In the genomic region with DNA sequence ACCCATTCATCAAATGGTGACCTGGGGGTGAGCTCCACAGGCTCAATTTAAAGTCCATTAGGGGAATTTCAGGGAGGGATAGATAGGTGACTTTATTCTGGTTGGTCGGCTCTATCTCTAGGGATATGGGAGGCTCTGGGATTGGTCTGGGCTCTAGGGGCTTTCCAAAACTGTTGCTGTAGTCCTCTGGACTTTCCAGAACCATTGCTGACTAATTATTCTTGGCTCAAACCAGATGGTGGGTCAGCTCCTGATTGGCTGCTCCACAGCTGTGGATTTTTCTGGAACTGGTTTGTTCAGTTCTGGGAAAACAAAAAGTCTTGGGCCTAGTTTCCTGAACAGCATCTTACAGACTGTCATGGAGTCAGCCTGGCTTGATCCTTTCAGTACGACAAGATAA, we compare ENCODE assay signal across 22 mouse cellular contexts.
"Had no signal": no experiment of that assay in that cellular context is flagged by ENCODE, and none has a peak within 500 bp of the region (broad histone marks: within the 10 kb centered on the region; RNA-seq: fewer than 3 reads in every experiment).

No protein-coding gene starts in this region.

- ATAC-seq: liver, postnatal 0 days; lung, postnatal 0 days; midbrain, embryonic 15.5 days had no signal

- H3K4me2 ChIP-seq: limb, embryonic 12.5 days; limb, embryonic 15.5 days; liver, embryonic 11.5 days; lung, embryonic 14.5 days; midbrain, embryonic 12.5 days; midbrain, embryonic 15.5 days; neural tube, embryonic 12.5 days; neural tube, embryonic 15.5 days had no signal

- H3K4me1 ChIP-seq: limb, embryonic 12.5 days; limb, embryonic 15.5 days; midbrain, embryonic 12.5 days; midbrain, embryonic 15.5 days; neural tube, embryonic 12.5 days; neural tube, embryonic 15.5 days had no signal

- H3K9ac ChIP-seq: limb, embryonic 12.5 days; limb, embryonic 15.5 days; liver, embryonic 14.5 days; liver, postnatal 0 days; lung, embryonic 14.5 days; midbrain, embryonic 12.5 days; midbrain, embryonic 15.5 days; neural tube, embryonic 12.5 days; neural tube, embryonic 15.5 days had no signal

- H3K27ac ChIP-seq: kidney, postnatal 0 days; left cerebral cortex, adult 2 months; limb, embryonic 12.5 days; limb, embryonic 15.5 days; liver, embryonic 14.5 days; macrophage; midbrain, embryonic 12.5 days; midbrain, embryonic 15.5 days; neural tube, embryonic 12.5 days; neural tube, embryonic 15.5 days; stomach, postnatal 0 days had no signal

- DNase-seq: kidney, postnatal 25 days; layer of hippocampus, postnatal 36 days; left cerebral cortex, postnatal 4 days; liver, postnatal 0 days; lung, embryonic 14.5 days; right cerebral cortex, adult 18-20 months; right cerebral cortex, postnatal 14 days; right cerebral cortex, postnatal 4 days; thymus, postnatal 25 days had no signal

- H3K36me3 ChIP-seq: limb, embryonic 12.5 days; limb, embryonic 15.5 days; midbrain, embryonic 12.5 days; midbrain, embryonic 15.5 days; neural tube, embryonic 12.5 days; neural tube, embryonic 15.5 days had no signal

- H3K27me3 ChIP-seq: limb, embryonic 12.5 days; midbrain, embryonic 12.5 days; midbrain, embryonic 15.5 days; neural tube, embryonic 12.5 days; neural tube, embryonic 15.5 days had no signal

- H3K4me3 ChIP-seq: left cerebral cortex, adult 2 months; limb, embryonic 12.5 days; limb, embryonic 15.5 days; midbrain, embryonic 12.5 days; midbrain, embryonic 15.5 days; neural tube, embryonic 12.5 days; neural tube, embryonic 15.5 days had no signal

- H3K9me3 ChIP-seq: limb, embryonic 12.5 days; limb, embryonic 15.5 days; midbrain, embryonic 12.5 days; midbrain, embryonic 15.5 days; neural tube, embryonic 12.5 days; neural tube, embryonic 15.5 days had no signal
